Mouse (Mus musculus) kidney, adult 2 months (tissue): Measurements from ENCODE around the gene Tor1aip1.
"Not testable (repeated sequence)": the region's sequence is repeated elsewhere in the genome, so short reads cannot be mapped to it uniquely, and the experiment has no call there.

Experiments used
- CTCF ChIP-seq: fragments of 200-500 bp; conservative IDR thresholded peaks from 2 replicates; pipeline ENCODE4 v1.5.1; 2011; ENCODE audit warnings: low read depth, mild to moderate bottlenecking, control low read depth, low read length, moderate library complexity, mixed read lengths; ENCODE audit not compliant: insufficient read depth, insufficient read length
- POLR2A ChIP-seq: fragments of 200-500 bp; IDR thresholded peaks from one replicate; pipeline ENCODE4 v1.6.1; 2011; ENCODE audit warnings: low read depth, low read length, control low read depth

GRCm38 (mm10) chr1:156039989-156040388 lies 3.7 kb upstream of the Tor1aip1 start:
- TF ChIP-seq CTCF: 0 out of 2 replicates have a peak, but pooled peaks have one; percentile 9
- not testable (repeated sequence) for TF ChIP-seq POLR2A
